Mouse (Mus musculus) Patski (cell line): ENCODE data around the gene Rab19. TPM values are rescaled to one million over a fixed set of nuclear protein-coding genes. Genes with fewer than 3 reads are reported as not detected.
"Not testable (repeated sequence)": the region's sequence is repeated elsewhere in the genome, so short reads cannot be mapped to it uniquely, and the experiment has no call there.

Experiments used
- ATAC-seq: fragments of 100-300 bp; one replicate; pipeline ENCODE4 v1.8.0; 2021
- CTCF ChIA-PET: fragments of 350-600 bp; sonication (Branson Sonifier 250); formaldehyde crosslinking; loops from one replicate; lab custom pipeline; 2022; ENCODE audit warnings: inconsistent platforms; lab: Charles Lee
- POLR2A ChIA-PET: fragments of 350-600 bp; sonication (Branson Sonifier 250); formaldehyde crosslinking; loops from one replicate; lab custom pipeline; 2022; ENCODE audit warnings: antibody characterized with exemption, inconsistent platforms; lab: Charles Lee
- DNase-seq: peaks from one replicate; pipeline ENCODE4 v3.0.0-alpha.2; 2011; ENCODE audit warnings: low read depth, low spot score
- H3K27me3 ChIP-seq: fragments of 371-371 bp; one replicate; pipeline ENCODE4 v1.5.1; 2021
- CTCF ChIP-seq: fragments of 100-300 bp; IDR thresholded peaks from one replicate; pipeline ENCODE4 v1.5.1; 2021
- in situ Hi-C: fragments of 300-500 bp; cut with MboI; formaldehyde crosslinking; loops from 3 replicates; pipeline ENCODE4 v1.11.1; 2018; ENCODE audit warnings: low pct_unique_long_range_greater_than_20kb, mixed read lengths
- polyA plus RNA-seq: library from polyadenylated mRNA; unstranded; gene quantifications from one replicate; pipeline ENCODE4 v1.2.3, GENCODE M21; 2021

The Rab19 gene
- polyA plus RNA-seq, 1 experiment from 2014 or later, result 0.15 TPM

- CTCF ChIA-PET, result interaction anchor here (1.1 to 3.6 kb wide), 4 partner anchors 12 to 47 kb away, joined by 3 to 19 read pairs (median 6); no protein-coding TSS in a partner anchor
- no peaks in the 10 kb centered on the region for H3K27me3 ChIP-seq
- DNase-seq (no peak), ATAC-seq (no peak)
- POLR2A ChIA-PET, result interaction anchor here (0.7 kb wide), 1 partner anchor 43 kb away, joined by 4 read pairs; no protein-coding TSS in a partner anchor
- TF ChIP-seq CTCF, result peak; percentile 66
- in situ Hi-C loops, result loop anchor here (5.0 kb wide), 1 partner anchor 37 kb away; no protein-coding TSS in a partner anchor
These were observed 34.8 kb downstream of the Rab19 start for GRCm38 (mm10) chr6:39415762-39416161.

GRCm38 (mm10) chr6:39416654-39417053 lies 35.7 kb downstream of the Rab19 start:
- DNase-seq, H3K27me3 ChIP-seq, POLR2A ChIA-PET, ATAC-seq: not testable (repeated sequence)
- CTCF ChIA-PET, result interaction anchor here (1.5 to 3.6 kb wide), 3 partner anchors 13 to 151 kb away, joined by 3 to 19 read pairs (median 8); no protein-coding TSS in a partner anchor
- in situ Hi-C loops, result loop anchor here (5.0 kb wide), 1 partner anchor 36 kb away; no protein-coding TSS in a partner anchor

DNA sequence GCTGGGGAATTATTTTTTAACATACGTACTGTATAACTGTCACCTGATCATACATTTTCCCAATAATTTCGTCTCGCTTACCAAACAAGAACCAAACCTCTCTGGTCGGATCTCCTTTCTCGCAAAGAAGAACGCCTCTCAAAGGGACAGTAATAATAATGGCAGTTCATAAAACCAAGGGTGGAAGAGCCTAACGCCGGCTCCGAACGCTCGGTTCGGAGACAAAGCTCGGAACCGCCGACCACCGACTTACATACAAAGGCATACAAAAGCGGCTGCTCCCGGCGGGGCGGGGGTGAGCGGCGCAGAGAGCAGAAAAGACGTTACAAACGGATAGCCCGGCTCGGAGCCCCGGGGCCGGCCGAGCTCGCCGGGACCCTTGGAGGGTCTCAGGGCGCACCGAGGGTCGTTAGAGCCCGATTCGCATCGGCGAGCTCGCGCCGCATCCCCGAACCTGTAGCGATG lies 38.4 kb downstream of the Rab19 start:
- ChIA-PET POLR2A (interaction anchor here (0.6 kb wide), 1 partner anchor 175 kb away, joined by 3 read pairs; no protein-coding TSS in a partner anchor), CTCF (interaction anchor here (0.8 to 1.5 kb wide), 2 partner anchors 11 to 14 kb away, joined by 3 read pairs; no protein-coding TSS in a partner anchor)
- no peaks in the 10 kb centered on the region for H3K27me3 ChIP-seq
- ATAC-seq (peak; percentile 9), DNase-seq (no peak)
- TF ChIP-seq CTCF, result no peak
- in situ Hi-C loops, result loop anchor here (5.0 kb wide), 1 partner anchor 33 kb away; no protein-coding TSS in a partner anchor

DNA sequence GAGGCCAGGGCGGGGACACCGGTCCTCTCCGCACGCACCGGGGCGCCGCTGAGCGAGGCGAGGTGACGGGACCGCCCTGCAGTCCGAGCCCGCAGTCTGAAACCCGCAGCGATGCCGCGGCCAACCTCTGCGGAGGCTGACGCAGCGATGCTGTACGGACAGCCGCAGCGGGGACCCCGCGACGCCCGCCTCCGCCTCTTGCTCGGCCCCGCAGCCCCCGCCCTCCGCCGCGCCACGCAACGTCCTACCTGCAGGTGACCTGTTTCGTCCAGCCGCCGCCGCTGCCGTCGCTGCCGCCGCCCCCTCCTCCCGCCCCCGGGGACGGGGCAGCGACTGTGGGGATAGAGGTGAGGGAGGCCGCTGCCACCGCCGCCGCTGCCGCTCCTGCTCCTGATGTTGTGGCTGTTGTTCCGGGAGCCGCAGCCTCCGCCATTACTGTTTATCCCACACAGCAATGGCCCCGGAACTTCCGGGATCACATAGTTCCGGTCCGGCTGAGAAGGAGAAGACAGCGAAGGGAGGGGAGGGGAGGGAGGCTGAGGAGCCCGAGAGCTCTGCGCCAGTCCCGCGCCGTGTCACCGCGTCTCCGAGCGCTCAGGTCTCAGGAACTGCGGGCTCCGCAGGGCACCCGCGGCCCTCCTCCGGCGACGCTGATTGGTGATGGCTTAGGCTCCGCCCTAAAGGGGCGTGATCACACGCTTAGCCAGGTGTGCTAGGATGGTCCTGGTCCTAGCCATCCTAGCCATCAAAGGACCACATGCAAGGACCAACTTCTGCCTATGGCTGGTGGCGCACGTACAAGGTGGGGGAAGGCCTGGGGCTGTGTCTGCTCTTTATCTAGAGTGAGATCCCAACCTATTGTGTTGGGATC lies 39.1 kb downstream of the Rab19 start, which contains the start of gene Mkrn1:
Mkrn1 (minus strand) TSS at position 612 of the 871 bp plus-strand sequence.
- POLR2A ChIA-PET, result no interaction called here
- TF ChIP-seq CTCF, result no peak

GRCm38 (mm10) chr6:39420867-39421266 lies 39.9 kb downstream of the Rab19 start:
- H3K27me3 ChIP-seq, result no peaks in the 10 kb centered on the region
- in situ Hi-C loops, result no loop called here
- CTCF ChIA-PET, result no interaction called here
- POLR2A ChIA-PET, result interaction anchor here (0.6 kb wide), 1 partner anchor 21 kb away, joined by 3 read pairs; no protein-coding TSS in a partner anchor
- no peak for DNase-seq
- no peak for TF ChIP-seq CTCF
- ATAC-seq, result no peak

More for the DNA sequence above, 39.1 kb downstream of the Rab19 start, which contains the start of gene Mkrn1:
- DNase-seq, result peak; percentile 13
- no peaks in the 10 kb centered on the region for H3K27me3 ChIP-seq
- peak; percentile 90 for ATAC-seq
- in situ Hi-C loops, result loop anchor here (5.0 kb wide), 1 partner anchor 32 kb away; no protein-coding TSS in a partner anchor
- CTCF ChIA-PET, result interaction anchor here (0.8 to 1.5 kb wide), 2 partner anchors 12 to 14 kb away, joined by 3 read pairs; no protein-coding TSS in a partner anchor

GRCm38 (mm10) chr6:39423130-39423551 lies 42.2 kb downstream of the Rab19 start:
- in situ Hi-C loops, result no loop called here
- H3K27me3 ChIP-seq, result no peaks in the 10 kb centered on the region
- TF ChIP-seq CTCF, result no peak
- ATAC-seq (no peak), DNase-seq (no peak)
- ChIA-PET POLR2A (no interaction called here), CTCF (no interaction called here)

- no peak for ATAC-seq
- ChIA-PET POLR2A (no interaction called here), CTCF (no interaction called here)
- H3K27me3 ChIP-seq, result no peaks in the 10 kb centered on the region
- DNase-seq, result no peak
- TF ChIP-seq CTCF, result no peak
- in situ Hi-C loops, result no loop called here
These were observed 42.7 kb downstream of the Rab19 start for GRCm38 (mm10) chr6:39423686-39424085.

DNA sequence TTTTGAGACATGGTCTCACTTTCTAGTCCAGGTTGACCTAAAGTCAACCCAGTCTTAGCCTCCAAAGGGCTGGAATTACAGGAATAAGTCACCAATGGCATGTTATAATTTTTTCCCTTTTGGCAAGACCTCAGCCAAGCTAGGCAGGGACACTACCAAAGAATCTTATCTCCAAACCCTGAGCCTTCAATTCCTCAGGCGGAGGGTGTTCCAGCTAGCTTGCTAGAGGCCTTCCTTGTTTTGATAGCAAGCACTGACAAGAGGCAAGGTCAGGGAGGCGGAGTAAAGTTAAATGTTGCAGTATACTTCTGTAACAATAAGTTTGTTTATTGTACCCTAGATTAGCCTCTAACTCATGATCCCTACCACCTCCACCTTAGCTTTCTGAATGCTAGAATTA lies 44.2 kb downstream of the Rab19 start:
- no peak for TF ChIP-seq CTCF
- CTCF ChIA-PET, result interaction anchor here (0.6 kb wide), 1 partner anchor 15 kb away, joined by 3 read pairs; no protein-coding TSS in a partner anchor
- in situ Hi-C loops, result no loop called here
- ATAC-seq (no peak), DNase-seq (no peak)
- H3K27me3 ChIP-seq, result no peaks in the 10 kb centered on the region
- POLR2A ChIA-PET, result no interaction called here

DNA sequence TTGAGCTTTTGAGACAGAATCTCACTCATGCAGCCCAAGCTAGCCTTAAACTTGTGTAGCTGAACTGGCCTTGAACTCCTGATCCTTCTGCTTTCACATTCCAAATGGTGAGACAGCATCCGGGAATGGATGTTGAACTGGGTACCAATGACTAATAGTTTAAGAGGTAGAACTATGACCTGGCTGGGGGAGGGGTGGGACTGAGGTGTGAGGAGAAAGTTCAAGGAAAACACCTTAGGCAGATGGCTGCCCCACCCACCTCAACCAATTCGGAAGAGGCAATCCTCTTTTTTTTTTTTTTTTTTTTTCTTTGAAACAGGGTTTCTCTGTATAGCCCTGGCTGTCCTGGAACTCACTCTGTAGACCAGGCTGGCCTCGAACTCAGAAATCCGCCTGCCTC lies 45.8 kb downstream of the Rab19 start:
- POLR2A ChIA-PET, result no interaction called here
- DNase-seq, result no peak
- TF ChIP-seq CTCF, result no peak

DNA sequence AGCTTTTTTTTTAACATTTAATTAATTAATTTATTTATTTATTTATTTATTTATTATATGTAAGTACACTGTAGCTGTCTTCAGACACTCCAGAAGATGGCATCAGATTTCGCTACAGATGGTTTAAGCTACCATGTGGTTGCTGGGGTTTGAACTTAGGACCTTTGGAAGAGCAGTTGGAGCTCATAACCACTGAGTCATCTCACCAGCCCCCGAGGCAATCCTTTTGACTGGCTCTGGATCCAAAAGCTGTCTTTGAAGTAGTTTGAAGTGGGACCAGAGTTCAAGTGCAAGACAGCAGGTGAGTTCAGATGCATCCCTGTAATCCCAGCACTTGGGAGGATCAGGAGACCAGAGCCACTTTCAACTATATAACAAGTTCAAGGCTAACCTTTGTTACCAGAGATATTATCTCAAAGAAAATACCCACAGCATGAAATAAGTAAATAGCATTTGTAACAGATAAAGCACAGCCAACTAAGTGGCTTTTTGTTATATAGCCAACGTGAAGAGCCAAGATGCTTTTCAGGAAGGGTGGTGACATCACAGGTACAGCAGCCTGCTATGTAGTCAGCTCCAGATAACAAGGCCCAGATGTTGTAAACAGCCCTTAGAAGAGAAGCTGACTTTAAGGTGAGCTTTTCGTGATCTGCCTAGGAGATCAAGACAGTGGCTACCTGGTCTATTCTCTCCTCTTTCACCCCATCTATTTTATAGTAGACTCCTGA lies 46.5 kb downstream of the Rab19 start:
- POLR2A ChIA-PET, result no interaction called here
- ATAC-seq (no peak), DNase-seq (no peak)
- H3K27me3 ChIP-seq, result no peaks in the 10 kb centered on the region
- in situ Hi-C loops, result no loop called here
- TF ChIP-seq CTCF, result no peak
- CTCF ChIA-PET, result interaction anchor here (1.1 kb wide), 1 partner anchor 20 kb away, joined by 3 read pairs; no protein-coding TSS in a partner anchor

More for the DNA sequence above, 45.8 kb downstream of the Rab19 start:
- ATAC-seq, result no peak
- H3K27me3 ChIP-seq, result no peaks in the 10 kb centered on the region
- CTCF ChIA-PET, result no interaction called here
- in situ Hi-C loops, result no loop called here
